Mouse (Mus musculus) erythroblast, embryonic 14.5 days (primary cell): ENCODE results near the gene Mgat4e.
"Not testable (repeated sequence)": the region's sequence is repeated elsewhere in the genome, so short reads cannot be mapped to it uniquely, and the experiment has no call there.

Experiments
- GATA1 ChIP-seq: IDR thresholded peaks from 2 replicates; pipeline ENCODE4 v1.6.1; 2012; ENCODE audit warnings: low read length, inconsistent platforms, mixed read lengths
- TAL1 ChIP-seq: IDR thresholded peaks from 3 replicates; pipeline ENCODE4 v1.6.1; 2012; ENCODE audit warnings: low read length, inconsistent platforms, mixed read lengths

DNA sequence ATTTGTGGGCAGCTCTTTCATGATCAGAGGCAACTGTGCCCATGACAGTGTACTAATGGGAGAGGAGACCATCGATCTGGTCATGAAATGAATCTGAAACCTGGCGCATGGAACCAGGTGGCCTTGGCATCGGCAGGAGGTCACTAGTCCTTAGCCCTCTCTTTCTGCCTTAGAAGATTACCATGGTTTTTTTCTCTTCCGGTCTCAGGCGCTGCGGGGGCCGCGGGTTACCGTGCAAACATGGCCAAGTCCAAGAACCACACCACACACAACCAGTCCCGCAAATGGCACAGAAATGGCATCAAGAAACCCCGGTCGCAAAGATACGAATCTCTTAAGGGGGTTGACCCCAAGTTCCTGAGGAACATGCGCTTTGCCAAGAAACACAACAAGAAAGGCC is 31.6 kb downstream of the Mgat4e start:
- TF ChIP-seq GATA1, TAL1: not testable (repeated sequence)
